21 mouse cellular contexts compared by ENCODE assay signal in the genomic region with DNA sequence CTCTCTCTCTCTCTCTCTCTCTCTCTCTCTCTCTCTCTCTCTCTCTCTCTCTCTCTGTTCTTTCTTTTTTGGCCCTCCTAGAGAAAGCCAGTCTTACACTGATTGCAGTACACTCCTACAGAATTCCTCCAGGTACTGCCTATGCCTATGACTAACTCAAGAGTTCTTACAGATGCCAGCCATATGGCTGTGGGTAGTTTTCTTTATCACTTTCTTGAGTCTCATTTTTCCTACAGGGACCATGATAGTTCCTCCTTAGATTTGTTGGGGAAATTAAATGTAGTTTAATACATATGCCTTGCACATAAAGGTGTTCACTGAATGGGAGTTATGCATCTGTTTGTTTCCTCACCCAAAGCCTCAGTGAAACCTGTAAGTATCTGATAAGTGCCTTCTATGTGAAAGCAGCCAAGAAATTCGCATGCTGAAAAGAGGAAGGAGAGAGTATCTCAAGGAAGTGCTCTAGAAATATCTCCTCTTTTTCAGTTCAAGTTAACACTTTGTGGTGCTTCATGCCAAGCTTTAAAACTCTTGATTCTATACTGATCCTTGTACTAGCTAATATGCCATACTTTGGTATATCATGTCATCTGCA. TPM values are rescaled to one million over a fixed set of nuclear protein-coding genes. Genes with fewer than 3 reads are reported as not detected.
DNase-seq lines count a peak whose midpoint lies in the region; ATAC-seq and TF ChIP-seq lines count a peak whose summit lies in the region.
"Had no signal": no experiment of that assay in that cellular context is flagged by ENCODE, and none has a peak within 500 bp of the region (broad histone marks: within the 10 kb centered on the region; RNA-seq: fewer than 3 reads in every experiment).

No protein-coding gene starts in this region.

- WGBS in intestine, postnatal 0 days: 38% methylated on average over 1 of the region's 1 CpGs

- ATAC-seq in common myeloid progenitor, adult 5-6 weeks (replicated peaks; ENCODE audit: low read depth, poor library complexity, severe bottlenecking): peak; percentile 89
- ATAC-seq in monocyte, adult 5-6 weeks (replicated peaks; ENCODE audit: insufficient number of reproducible peaks, low FRiP score, low TSS enrichment, poor library complexity, severe bottlenecking): peak; percentile 59
- no peak for ATAC-seq in intestine, postnatal 0 days
- ATAC-seq: activated CD4-positive, CD25-positive, alpha-beta regulatory T cell, adult 4 months; forebrain, embryonic 15.5 days had no signal

- H3K4me2 ChIP-seq in intestine, postnatal 0 days (replicated peaks; ENCODE audit: low read depth): no peak overlapping the region
- H3K4me2 ChIP-seq: forebrain, embryonic 15.5 days; lung, embryonic 15.5 days; midbrain, embryonic 12.5 days; neural tube, embryonic 13.5 days had no signal

- intact Hi-C loops in left cerebral cortex, postnatal 25 days (cut with DNase I): no loop called here

- H3K4me1 ChIP-seq in intestine, postnatal 0 days (replicated peaks; ENCODE audit: control insufficient read depth, insufficient read depth, low read length): no peaks in the 10 kb centered on the region
- H3K4me1 ChIP-seq: forebrain, embryonic 15.5 days; lung, embryonic 15.5 days; midbrain, embryonic 12.5 days; neural tube, embryonic 13.5 days had no signal

- no peak for TF ChIP-seq CTCF in intestine, postnatal 0 days (IDR thresholded peaks at IDR 0.05; ENCODE audit: low read depth)

- no peaks in the 10 kb centered on the region for H3K9me3 ChIP-seq in intestine, postnatal 0 days (ENCODE audit: control insufficient read depth)
- H3K9me3 ChIP-seq: forebrain, embryonic 15.5 days; lung, embryonic 15.5 days; midbrain, embryonic 12.5 days; neural tube, embryonic 13.5 days had no signal

- H3K4me3 ChIP-seq in intestine, postnatal 0 days (ENCODE audit: low read depth, low read length): no peak overlapping the region
- H3K4me3 ChIP-seq: forebrain, embryonic 15.5 days; lung, embryonic 15.5 days; midbrain, embryonic 12.5 days; neural tube, embryonic 13.5 days had no signal

- H3K27me3 ChIP-seq in intestine, postnatal 0 days (replicated peaks; ENCODE audit: control insufficient read depth, insufficient read depth, low read length): no peaks in the 10 kb centered on the region
- H3K27me3 ChIP-seq: forebrain, embryonic 15.5 days; lung, embryonic 15.5 days; midbrain, embryonic 12.5 days; neural tube, embryonic 13.5 days had no signal

- no peak overlapping the region for H3K9ac ChIP-seq in intestine, postnatal 0 days (ENCODE audit: low read depth, low read length)
- H3K9ac ChIP-seq: forebrain, embryonic 15.5 days; lung, embryonic 15.5 days; midbrain, embryonic 12.5 days; neural tube, embryonic 13.5 days had no signal

- H3K36me3 ChIP-seq in intestine, postnatal 0 days (ENCODE audit: control insufficient read depth, insufficient read depth): no peaks in the 10 kb centered on the region
- H3K36me3 ChIP-seq: forebrain, embryonic 15.5 days; lung, embryonic 15.5 days; midbrain, embryonic 12.5 days; neural tube, embryonic 13.5 days had no signal

- peak; percentile 20 to 24 for DNase-seq in right cerebral cortex, adult 2 months (ENCODE audit: low spot score in 2 of 2)
- no peak for DNase-seq in right cerebral cortex, postnatal 4 days
- peak; percentile 24 to 87 for DNase-seq in left cerebral cortex, postnatal 25 days (ENCODE audit: low spot score in 2 of 2)
- no peak for DNase-seq in cerebellum, postnatal 25 days
- DNase-seq in cerebellum, adult 18-20 months: no peak
- DNase-seq: cerebellum, postnatal 10 days; heart, postnatal 4 days; kidney, adult 9 months; thymus, adult 18-20 months had no signal

- no peak overlapping the region for H3K27ac ChIP-seq in intestine, postnatal 0 days (ENCODE audit: low read depth, low read length)
- H3K27ac ChIP-seq: forebrain, embryonic 15.5 days; lung, embryonic 15.5 days; midbrain, embryonic 12.5 days; neural tube, embryonic 13.5 days had no signal

RNA-seq across cellular contexts. Expression of a gene that starts 13.2 kb away (rescaled TPM):
- total RNA-seq in common myeloid progenitor, adult 5-6 weeks (2017): not detected in 2 replicates
- not detected for total RNA-seq in left cerebral cortex, postnatal 25 days (2021)
- not detected in 3 replicates for total RNA-seq in monocyte, adult 5-6 weeks (2017)
- polyA plus RNA-seq in intestine, postnatal 0 days (2015; fragmentation: Nextera tagmentation; extraction: Ambion mirVana): not detected in 2 replicates
- total RNA-seq: heart, adult 8-10 months; heart, postnatal 4 days; layer of hippocampus, adult 8-10 months had no signal
- polyA plus RNA-seq: activated CD4-positive, CD25-positive, alpha-beta regulatory T cell, adult 4 months; brain, embryonic 14.5 days; embryonic facial prominence, embryonic 14.5 days; forebrain, embryonic 15.5 days; lung, embryonic 15.5 days; midbrain, embryonic 12.5 days; neural tube, embryonic 13.5 days had no signal

RNA-seq across cellular contexts. Expression of a gene that starts 22.9 kb away (rescaled TPM):
- 0.59 and 0.87 TPM in 2 replicates for total RNA-seq in common myeloid progenitor, adult 5-6 weeks (2017)
- total RNA-seq in left cerebral cortex, postnatal 25 days (2021): 1 to 10 TPM in 1 of 2 experiments, under 1 TPM in 1; 0.57 to 1.1 TPM
- 3.8 to 22.9 TPM (median 22.1 TPM) in 3 replicates for total RNA-seq in monocyte, adult 5-6 weeks (2017)
- 4.4 and 4.9 TPM in 2 replicates for polyA plus RNA-seq in intestine, postnatal 0 days (2015; fragmentation: Nextera tagmentation; extraction: Ambion mirVana)

RNA-seq across cellular contexts. Expression of a gene that starts 30.4 kb away (rescaled TPM):
- total RNA-seq in common myeloid progenitor, adult 5-6 weeks (2017): not detected in 2 replicates
- not detected for total RNA-seq in left cerebral cortex, postnatal 25 days (2021)
- 1.6 to 124 TPM (median 118 TPM) in 3 replicates for total RNA-seq in monocyte, adult 5-6 weeks (2017)
- polyA plus RNA-seq in intestine, postnatal 0 days (2015; fragmentation: Nextera tagmentation; extraction: Ambion mirVana): 0.05 and 0.10 TPM in 2 replicates
- total RNA-seq: heart, adult 8-10 months; heart, postnatal 4 days; layer of hippocampus, adult 8-10 months had no signal
- polyA plus RNA-seq: forebrain, embryonic 15.5 days; neural tube, embryonic 13.5 days had no signal

Comparison
In these comparisons a context has a peak if more than half of its experiments do, and no peak if none do; other contexts are left out.
1. DNase-seq: peak in right cerebral cortex, adult 2 months (2 of 2) and left cerebral cortex, postnatal 25 days (2 of 2); none in right cerebral cortex, postnatal 4 days (single experiment), cerebellum, postnatal 25 days (0 of 2) and cerebellum, adult 18-20 months (0 of 2).